Mouse (Mus musculus) forebrain, embryonic 14.5 days (tissue): ENCODE measurements around the gene Dusp3. TPM values are rescaled to one million over a fixed set of nuclear protein-coding genes. Genes with fewer than 3 reads are reported as not detected.
A peak's percentile ranks its signal among the peaks of the same experiment; 100 is the strongest.
"Not testable (repeated sequence)": the region's sequence is repeated elsewhere in the genome, so short reads cannot be mapped to it uniquely, and the experiment has no call there.

Experiments used
- ATAC-seq: fragments of 200-750 bp; cut with Nextera tagmentation; 2 replicates; pipeline ENCODE4 v1.8.0; 2017; ENCODE audit warnings: mild to moderate bottlenecking, moderate library complexity
- DNase-seq: peaks from one replicate; pipeline ENCODE4 v3.0.0-alpha.2; 2015; ENCODE audit warnings: low spot score
- H3K27ac ChIP-seq: fragments of 300-500 bp; sonication (generic); 2 replicates; pipeline ENCODE4 v1.5.1; 2014; ENCODE audit warnings: low read depth, mild to moderate bottlenecking, control low read depth, low read length, moderate library complexity
- H3K27me3 ChIP-seq: fragments of 300-500 bp; sonication (generic); replicated peaks from 2 replicates; pipeline ENCODE4 v1.6.1; 2014; ENCODE audit warnings: low read length, control low read depth, mixed read lengths; ENCODE audit not compliant: control insufficient read depth, insufficient read depth
- H3K36me3 ChIP-seq: fragments of 300-500 bp; sonication (generic); 2 replicates; pipeline ENCODE4 v1.6.1; 2014; ENCODE audit warnings: low read length, control low read depth; ENCODE audit not compliant: control insufficient read depth, insufficient read depth
- H3K4me1 ChIP-seq: fragments of 300-500 bp; sonication (generic); 2 replicates; pipeline ENCODE4 v1.6.1; 2014; ENCODE audit warnings: antibody characterized with exemption, low read length, control low read depth; ENCODE audit not compliant: control insufficient read depth, insufficient read depth
- H3K4me2 ChIP-seq: fragments of 300-500 bp; sonication (generic); 2 replicates; pipeline ENCODE4 v1.6.1; 2014; ENCODE audit warnings: mild to moderate bottlenecking, control low read depth, low read length
- H3K4me3 ChIP-seq: fragments of 300-500 bp; sonication (generic); 2 replicates; pipeline ENCODE4 v1.5.1; 2014; ENCODE audit warnings: low read depth, low read length, control low read depth
- H3K9ac ChIP-seq: fragments of 300-500 bp; sonication (generic); 2 replicates; pipeline ENCODE4 v1.6.1; 2014; ENCODE audit warnings: mild to moderate bottlenecking, low read length, control low read depth, moderate library complexity
- H3K9me3 ChIP-seq: fragments of 300-500 bp; sonication (generic); replicated peaks from 2 replicates; pipeline ENCODE4 v1.6.1; 2016; ENCODE audit warnings: low read length, control low read depth, mixed read lengths; ENCODE audit not compliant: control insufficient read depth
- WGBS: fragments of 180-500 bp; shearing (Covaris S2); extraction: QIAGEN DNeasy Blood & Tissue Kit; methylation state at CpG from one replicate; pipeline ENCODE4 v1.1.7; 2014; 5-methylcytosine and 5-hydroxymethylcytosine counted together
- polyA plus RNA-seq: library from polyadenylated mRNA; unstranded; fragments of >200 nt; fragmentation: Nextera tagmentation; extraction: Ambion mirVana; gene quantifications from 2 replicates; pipeline ENCODE4 v1.2.1, GENCODE M21; 2014

Gene Dusp3
- polyA plus RNA-seq, 1 experiment from 2014 or later: 10.4 TPM

GRCm38 (mm10) chr11:101985990-101986389, 823 bp downstream of the Dusp3 start:
- H3K36me3 ChIP-seq: no peaks in the 10 kb centered on the region
- WGBS: 6% methylated on average over 10 of the region's 10 CpGs
- H3K4me2 ChIP-seq: no peak overlapping the region
- no peak overlapping the region for H3K4me3 ChIP-seq
- no peaks in the 10 kb centered on the region for H3K9me3 ChIP-seq
- ATAC-seq (peak; percentile 47), DNase-seq (peak; percentile 92)
- no peak overlapping the region for H3K9ac ChIP-seq
- no peaks in the 10 kb centered on the region for H3K27me3 ChIP-seq
- H3K4me1 ChIP-seq: 0 out of 2 replicates have a peak, but pooled peaks cover 5% of the 10 kb centered on the region
- H3K27ac ChIP-seq: no peak overlapping the region

DNA sequence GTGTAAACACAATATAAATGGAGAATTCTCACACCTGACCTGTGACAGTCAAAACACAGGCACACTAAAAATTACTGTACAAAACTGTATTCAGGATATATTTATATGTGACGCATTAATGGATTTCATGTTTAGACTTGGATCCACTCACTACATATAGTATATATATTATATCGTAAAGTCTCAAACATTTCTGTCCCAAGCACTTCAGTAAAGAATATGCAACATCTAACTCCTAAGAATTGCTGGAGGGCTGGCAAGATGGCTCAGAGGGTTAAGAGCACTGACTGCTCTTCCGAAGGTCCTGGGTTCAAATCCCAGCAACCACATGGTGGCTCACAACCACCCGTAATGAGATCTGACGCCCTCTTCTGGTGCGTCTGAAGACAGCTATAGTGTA, 1.4 kb downstream of the Dusp3 start:
- not testable (repeated sequence) for H3K36me3 ChIP-seq, H3K27me3 ChIP-seq, H3K4me2 ChIP-seq, H3K9ac ChIP-seq, H3K4me3 ChIP-seq, H3K4me1 ChIP-seq, ATAC-seq, H3K27ac ChIP-seq, DNase-seq, H3K9me3 ChIP-seq
- 73% methylated on average over 6 of the region's 6 CpGs for WGBS

GRCm38 (mm10) chr11:101984054-101985025, 2.5 kb downstream of the Dusp3 start, which contains the start of gene Cfap97d1:
Gene Cfap97d1 (plus strand): TSS chr11:101984279.
- DNase-seq (peak; percentile 95), ATAC-seq (peak; percentile 71)
- H3K27me3 ChIP-seq: no peaks in the 10 kb centered on the region
- no peaks in the 10 kb centered on the region for H3K36me3 ChIP-seq
- 0 out of 2 replicates have a peak, but pooled peaks cover 5% of the 10 kb centered on the region for H3K4me1 ChIP-seq
- peak within 1 kb of the TSS; percentile 44; the same call in 1 of the 2 replicates for H3K27ac ChIP-seq
- under 1% methylated on average over 66 of the region's 71 CpGs for WGBS
- peak within 1 kb of the TSS; percentile 74 for H3K9ac ChIP-seq
- H3K4me3 ChIP-seq: peak within 1 kb of the TSS; percentile 58
- peak within 1 kb of the TSS; percentile 99 for H3K4me2 ChIP-seq
- no peaks in the 10 kb centered on the region for H3K9me3 ChIP-seq

- H3K4me1 ChIP-seq: 0 out of 2 replicates have a peak, but pooled peaks cover 5% of the 10 kb centered on the region
- WGBS: 78% methylated on average over 10 of the region's 10 CpGs
- peak overlapping the region; percentile 58; the same call in 1 of the 2 replicates for H3K4me3 ChIP-seq
- peak overlapping the region; percentile 99 for H3K4me2 ChIP-seq
- ATAC-seq (no peak), DNase-seq (no peak)
- no peaks in the 10 kb centered on the region for H3K27me3 ChIP-seq
- H3K9me3 ChIP-seq: no peaks in the 10 kb centered on the region
- no peak overlapping the region for H3K9ac ChIP-seq
- H3K36me3 ChIP-seq: no peaks in the 10 kb centered on the region
- H3K27ac ChIP-seq: no peak overlapping the region
Measured at GRCm38 (mm10) chr11:101983431-101983921, 3.3 kb downstream of the Dusp3 start.

- Histone ChIP-seq H3K9me3 (no peaks in the 10 kb centered on the region), H3K4me2 (no peak overlapping the region), H3K27me3 (no peaks in the 10 kb centered on the region), H3K36me3 (no peaks in the 10 kb centered on the region), H3K9ac (no peak overlapping the region), H3K4me1 (0 out of 2 replicates have a peak, but pooled peaks cover 5% of the 10 kb centered on the region), H3K4me3 (no peak overlapping the region), H3K27ac (no peak overlapping the region)
- 74% methylated on average over 6 of the region's 6 CpGs for WGBS
- no peak for DNase-seq
- no peak for ATAC-seq
Measured at GRCm38 (mm10) chr11:101982981-101983411, 3.8 kb downstream of the Dusp3 start.

DNA sequence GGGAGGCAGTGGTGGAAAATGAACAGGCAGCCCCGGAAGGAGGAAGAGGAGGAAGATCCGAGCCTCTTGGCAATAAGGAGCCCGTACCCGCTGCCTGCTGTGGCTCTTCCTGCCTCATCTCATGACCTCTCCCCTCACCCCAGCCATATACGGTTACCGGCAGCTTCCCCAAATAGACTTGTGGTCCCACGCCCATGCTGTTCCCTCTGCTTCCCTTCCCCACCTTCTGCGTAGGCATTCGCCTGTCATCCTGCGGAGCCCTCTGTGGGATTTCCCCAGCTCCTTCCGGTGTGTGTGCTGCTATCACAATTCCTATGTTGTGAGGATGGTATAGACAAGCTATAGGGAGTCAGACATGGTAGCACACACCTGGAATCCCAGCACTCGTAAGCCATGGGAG, 5.0 kb downstream of the Dusp3 start:
- DNase-seq: no peak
- Histone ChIP-seq H3K4me3 (no peak overlapping the region), H3K36me3 (no peaks in the 10 kb centered on the region), H3K27ac (no peak overlapping the region), H3K4me1 (0 out of 2 replicates have a peak, but pooled peaks cover 3% of the 10 kb centered on the region), H3K27me3 (no peaks in the 10 kb centered on the region), H3K9ac (no peak overlapping the region), H3K9me3 (no peaks in the 10 kb centered on the region), H3K4me2 (no peak overlapping the region)
- no peak for ATAC-seq
- 91% methylated on average over 12 of the region's 12 CpGs for WGBS

GRCm38 (mm10) chr11:101980603-101981157, 6.1 kb downstream of the Dusp3 start:
- H3K4me1 ChIP-seq: 0 out of 2 replicates have a peak, but pooled peaks cover 3% of the 10 kb centered on the region
- no peaks in the 10 kb centered on the region for H3K36me3 ChIP-seq
- H3K9me3 ChIP-seq: no peaks in the 10 kb centered on the region
- H3K4me2 ChIP-seq: no peak overlapping the region
- 81% methylated on average over 9 of the region's 9 CpGs for WGBS
- no peak overlapping the region for H3K9ac ChIP-seq
- H3K27me3 ChIP-seq: no peaks in the 10 kb centered on the region
- H3K27ac ChIP-seq: no peak overlapping the region
- ATAC-seq (no peak), DNase-seq (no peak)
- no peak overlapping the region for H3K4me3 ChIP-seq

DNA sequence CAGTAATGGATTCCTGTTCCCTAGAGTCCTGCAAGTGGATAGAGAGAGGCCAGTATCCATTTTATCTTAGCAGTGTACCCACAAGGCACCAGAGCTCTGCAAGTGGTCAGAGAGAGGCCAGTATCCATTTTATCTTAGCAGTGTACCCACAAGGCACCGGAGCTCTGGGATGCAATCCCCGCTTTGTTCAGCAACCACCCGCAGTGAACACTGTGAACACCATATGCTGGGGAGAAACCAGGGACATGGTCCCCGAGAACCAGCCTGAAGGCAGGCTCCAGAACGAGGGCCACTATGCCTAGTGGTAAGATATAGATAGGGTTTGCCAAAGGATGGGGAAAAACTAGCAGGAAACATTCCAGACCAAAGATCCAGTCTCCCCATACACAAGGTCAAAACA, 7.7 kb downstream of the Dusp3 start:
- H3K9ac ChIP-seq: no peak overlapping the region
- no peak for ATAC-seq
- 82% methylated on average over 5 of the region's 5 CpGs for WGBS
- no peaks in the 10 kb centered on the region for H3K27me3 ChIP-seq
- no peak overlapping the region for H3K27ac ChIP-seq
- H3K9me3 ChIP-seq: no peaks in the 10 kb centered on the region
- no peak overlapping the region for H3K4me2 ChIP-seq
- no peak for DNase-seq
- no peak overlapping the region for H3K4me3 ChIP-seq
- no peaks in the 10 kb centered on the region for H3K36me3 ChIP-seq
- H3K4me1 ChIP-seq: 0 out of 2 replicates have a peak, but pooled peaks cover 3% of the 10 kb centered on the region
